Mouse (Mus musculus) kidney, postnatal 25 days (tissue): Measurements from ENCODE around the gene Abca14.
"Not testable (repeated sequence)": the region's sequence is repeated elsewhere in the genome, so short reads cannot be mapped to it uniquely, and the experiment has no call there.

Experiments
- DNase-seq, 2 experiments: peaks; one replicate each; pipeline ENCODE4 v3.0.0; 2021; ENCODE audit warnings: mixed read lengths in 2 of 2

The Abca14 gene

GRCm38 (mm10) chr7:120205989-120206388 is 2.2 kb downstream of the Abca14 start:
- DNase-seq: no peak

GRCm38 (mm10) chr7:120228541-120228940 is 24.8 kb downstream of the Abca14 start:
- DNase-seq: no peak

- DNase-seq: peak in 1 of 2 experiments; percentile 8
These were observed 37.3 kb downstream of the Abca14 start for GRCm38 (mm10) chr7:120241092-120241491.

- no peak for DNase-seq
These were observed 67.6 kb downstream of the Abca14 start for GRCm38 (mm10) chr7:120271135-120271991.

- peak; percentile 8 to 36 for DNase-seq
These were observed 68.3 kb downstream of the Abca14 start for GRCm38 (mm10) chr7:120272110-120272509.

GRCm38 (mm10) chr7:120285286-120285685 is 81.5 kb downstream of the Abca14 start:
- DNase-seq: peak; percentile 39 to 63

- no peak for DNase-seq
These were observed 112.3 kb downstream of the Abca14 start for GRCm38 (mm10) chr7:120316086-120316485.

GRCm38 (mm10) chr7:120322963-120323362 is 119.2 kb downstream of the Abca14 start:
- DNase-seq: no peak

- not testable (repeated sequence) for DNase-seq
These were observed 122.2 kb downstream of the Abca14 start for GRCm38 (mm10) chr7:120325911-120326310.

- peak; percentile 40 to 48 for DNase-seq
These were observed 123.7 kb downstream of the Abca14 start for GRCm38 (mm10) chr7:120327220-120328073.

- peak; percentile 84 to 85 for DNase-seq
These were observed 124.5 kb downstream of the Abca14 start, which contains the start of gene Abca15 for GRCm38 (mm10) chr7:120328087-120328793. Gene Abca15, plus strand, starts transcription at chr7:120328670.

- peak in 1 of 2 experiments; percentile 4 for DNase-seq
These were observed 157.4 kb downstream of the Abca14 start for GRCm38 (mm10) chr7:120361159-120361558.
